7 mouse cellular contexts compared by ENCODE assay signal in the genomic region with DNA sequence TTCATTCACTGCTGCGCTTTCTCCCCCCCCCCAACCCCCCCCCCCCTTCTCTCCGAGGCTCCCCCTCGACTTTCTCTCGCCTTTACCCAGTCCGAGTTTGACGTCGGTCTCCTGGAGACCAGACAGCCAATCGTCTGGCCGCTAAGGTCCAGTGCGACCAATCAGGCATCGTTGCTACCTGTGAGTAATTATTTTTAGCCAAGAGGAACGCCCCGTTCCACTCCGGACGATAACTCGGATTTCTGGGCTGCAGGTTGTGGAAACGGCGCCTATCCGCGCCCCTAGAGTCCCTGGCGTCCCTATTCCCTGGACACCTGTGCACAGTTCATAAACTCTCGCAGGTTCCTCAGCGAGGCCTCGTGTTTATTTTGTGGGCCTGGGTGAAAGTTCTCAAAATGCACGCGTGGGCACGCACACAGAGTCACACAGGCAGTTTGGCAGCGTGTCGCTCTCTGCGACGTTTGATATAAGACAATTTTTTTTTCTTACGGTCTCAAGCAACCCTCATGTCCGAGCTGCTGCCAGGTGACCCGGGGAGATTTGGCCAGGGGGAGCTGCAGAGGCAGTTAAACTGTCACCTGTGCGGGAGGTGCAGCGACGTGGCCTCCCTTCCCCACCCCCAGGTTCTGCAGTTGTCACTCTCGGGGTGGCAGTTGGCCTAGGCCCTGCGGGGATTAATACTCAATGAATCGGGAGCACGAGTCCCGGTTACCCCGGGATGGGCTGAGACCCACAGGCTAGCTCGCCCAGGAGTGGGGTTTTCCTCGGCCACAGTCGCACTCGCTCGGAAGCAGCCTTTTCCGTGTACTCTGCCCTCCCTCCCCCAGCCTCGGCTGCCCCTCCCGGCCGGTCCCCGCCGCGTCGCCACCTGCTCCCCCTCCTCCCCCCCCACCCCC. TPM values are rescaled to one million over a fixed set of nuclear protein-coding genes. Genes with fewer than 3 reads are reported as not detected.
DNase-seq lines count a peak whose midpoint lies in the region; ATAC-seq lines count a peak whose summit lies in the region.

No protein-coding gene starts in this region.

- H3K9me3 ChIP-seq in limb, embryonic 10.5 days (replicated peaks) = no peaks in the 10 kb centered on the region
- H3K9me3 ChIP-seq in midbrain, embryonic 13.5 days = no peaks in the 10 kb centered on the region

- H3K4me2 ChIP-seq in midbrain, embryonic 13.5 days (replicated peaks) = peak overlapping the region; percentile 97

- peak; percentile 96 for DNase-seq in adrenal gland, adult 8-10 months
- peak; percentile 86 for DNase-seq in embryo, embryonic 9.5 days (ENCODE audit: extremely low spot score)
- peak; percentile 97 for DNase-seq in kidney, adult 11 months
- DNase-seq in limb, embryonic 10.5 days (ENCODE audit: low spot score) = peak; percentile 88
- peak; percentile 79 for DNase-seq in spleen, adult 12 weeks (ENCODE audit: low spot score)

- H3K36me3 ChIP-seq in limb, embryonic 10.5 days = peaks cover 20% of the 10 kb centered on the region
- peaks cover 12% of the 10 kb centered on the region for H3K36me3 ChIP-seq in midbrain, embryonic 13.5 days

- H3K27me3 ChIP-seq in limb, embryonic 10.5 days (ENCODE audit: low read depth, poor library complexity, severe bottlenecking) = no peaks in the 10 kb centered on the region
- no peaks in the 10 kb centered on the region for H3K27me3 ChIP-seq in midbrain, embryonic 13.5 days

- H3K4me3 ChIP-seq in limb, embryonic 10.5 days = peak overlapping the region; percentile 91
- peak overlapping the region; percentile 98 for H3K4me3 ChIP-seq in midbrain, embryonic 13.5 days (replicated peaks)

- under 1% methylated on average over 49 of the region's 56 CpGs for WGBS in limb, embryonic 10.5 days
- WGBS in midbrain, embryonic 13.5 days = under 1% methylated on average over 49 of the region's 56 CpGs

- H3K4me1 ChIP-seq in limb, embryonic 10.5 days = peaks cover 28% of the 10 kb centered on the region
- H3K4me1 ChIP-seq in midbrain, embryonic 13.5 days (replicated peaks) = peaks cover 23% of the 10 kb centered on the region

- peak overlapping the region; percentile 78 for H3K9ac ChIP-seq in midbrain, embryonic 13.5 days (replicated peaks)

- H3K27ac ChIP-seq in limb, embryonic 10.5 days = peak overlapping the region; percentile 87
- peak overlapping the region; percentile 98 for H3K27ac ChIP-seq in midbrain, embryonic 13.5 days

- peak; percentile 58 for ATAC-seq in granulocyte monocyte progenitor cell, adult 5-6 weeks (replicated peaks; ENCODE audit: poor library complexity, severe bottlenecking)
- peak; percentile 82 for ATAC-seq in midbrain, embryonic 13.5 days

RNA-seq across cellular contexts. Expression of gene Tob1, which starts 0.8 kb away (rescaled TPM):
- total RNA-seq in adrenal gland, adult 8-10 months (2022) = 100 to 1,000 TPM; 162 to 301 (median 191) TPM
- 2.9 and 4.5 TPM in 2 replicates for total RNA-seq in granulocyte monocyte progenitor cell, adult 5-6 weeks (2014; fragmentation: Nextera tagmentation)
- 1.1 and 4.9 TPM in 2 replicates for total RNA-seq in granulocyte monocyte progenitor cell, adult 5-6 weeks (2017)
- 15.0 and 22.5 TPM in 2 replicates for polyA plus RNA-seq in limb, embryonic 10.5 days (2016; fragmentation: Nextera tagmentation; extraction: Ambion mirVana)
- polyA plus RNA-seq in midbrain, embryonic 13.5 days (2015; fragmentation: Nextera tagmentation; extraction: Ambion mirVana) = 33.0 and 33.2 TPM in 2 replicates

RNA-seq across cellular contexts. Expression of gene Wfikkn2, which starts 35.4 kb away (rescaled TPM):
- total RNA-seq in adrenal gland, adult 8-10 months (2022) = 1 to 10 TPM in 2 of 4 experiments, under 1 TPM in 2; 0.26 to 2.2 (median 0.97) TPM
- not detected in 2 replicates for total RNA-seq in granulocyte monocyte progenitor cell, adult 5-6 weeks (2014; fragmentation: Nextera tagmentation)
- 0.09 TPM in 1 of 2 replicates, not detected in the other for total RNA-seq in granulocyte monocyte progenitor cell, adult 5-6 weeks (2017)
- 1.6 and 7.9 TPM in 2 replicates for polyA plus RNA-seq in limb, embryonic 10.5 days (2016; fragmentation: Nextera tagmentation; extraction: Ambion mirVana)
- polyA plus RNA-seq in midbrain, embryonic 13.5 days (2015; fragmentation: Nextera tagmentation; extraction: Ambion mirVana) = 2.9 and 3.4 TPM in 2 replicates

Comparison
In these comparisons a context has a peak if more than half of its experiments do, and no peak if none do; other contexts are left out.
1. Peak in every context shown above with its lines: DNase-seq, ATAC-seq, H3K4me3 ChIP-seq and H3K27ac ChIP-seq.
2. RNA of gene Tob1, which starts 0.8 kb away (total RNA-seq): 162 to 301 TPM in adrenal gland, adult 8-10 months; 1.1 to 4.9 TPM in granulocyte monocyte progenitor cell, adult 5-6 weeks; every median in the first group is over 10 times any median in the second.